Mouse (Mus musculus): Measurements from ENCODE around the gene Defb5.
"Not testable (repeated sequence)": the region's sequence is repeated elsewhere in the genome, so short reads cannot be mapped to it uniquely, and the experiment has no call there.

The Defb5 gene

DNA sequence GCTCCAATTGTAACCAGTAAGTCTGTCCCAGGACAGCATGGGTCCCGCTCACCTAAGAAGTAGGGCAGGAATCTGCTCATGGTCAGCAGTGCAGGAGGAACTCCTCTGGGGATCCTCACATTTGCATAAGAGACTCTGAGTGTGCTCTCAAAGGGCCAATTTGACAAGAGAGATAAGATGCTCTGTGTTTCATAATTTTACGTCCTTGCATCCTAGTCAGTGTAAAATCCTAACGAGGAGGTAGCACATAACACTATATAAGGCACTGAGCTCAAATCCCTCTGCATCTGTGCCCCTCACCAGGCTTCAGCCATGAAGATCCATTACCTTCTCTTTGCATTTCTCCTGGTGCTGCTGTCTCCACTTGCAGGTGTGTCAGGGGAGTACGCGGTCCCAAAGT lies at the start of gene Defb5:
Gene Defb5, plus strand, starts transcription at position 301 of the 400 bp plus-strand sequence.
- no peak for DNase-seq (ENCODE audit: low spot score in 2 of 2)

GRCm38 (mm10) chr8:19225161-19225560 lies 22.2 kb upstream of the Defb5 start, which contains the start of gene Defb6:
TSS of gene Defb6 (plus strand) at chr8:19225478.
- DNase-seq (ENCODE audit: low spot score in 2 of 2), result no peak

- DNase-seq (ENCODE audit: low spot score in 2 of 2), result no peak
Observed at GRCm38 (mm10) chr8:19238101-19238500, 9.3 kb upstream of the Defb5 start.

- DNase-seq (ENCODE audit: low spot score in 2 of 2), result no peak
Observed at GRCm38 (mm10) chr8:19239616-19240015, 7.8 kb upstream of the Defb5 start, which contains the start of gene Defb46. TSS of gene Defb46 (plus strand) at chr8:19239916.

GRCm38 (mm10) chr8:19258136-19258535 lies 10.8 kb downstream of the Defb5 start:
- DNase-seq (ENCODE audit: low spot score in 2 of 2), result no peak

DNA sequence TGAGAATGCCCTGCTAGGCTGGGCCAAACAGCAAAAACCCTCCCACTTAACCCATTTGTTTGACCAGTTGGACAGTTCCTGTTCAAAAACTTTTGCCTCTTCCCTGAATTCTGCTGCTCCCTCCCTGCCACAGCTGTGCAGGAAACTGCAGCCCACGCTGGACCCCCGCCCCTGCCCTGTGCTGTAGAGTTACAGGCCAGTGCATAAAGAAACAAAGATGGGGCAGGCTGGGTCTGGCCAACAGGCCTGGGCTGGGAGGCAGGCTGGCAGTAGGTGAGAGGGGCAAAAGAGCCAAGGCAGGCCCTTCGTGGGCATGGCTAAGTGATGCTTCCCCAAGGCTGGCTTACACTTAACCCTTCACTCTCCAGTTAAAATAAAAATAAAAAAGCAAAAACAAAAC lies 12.3 kb downstream of the Defb5 start:
- DNase-seq (ENCODE audit: low spot score in 2 of 2), result no peak

DNA sequence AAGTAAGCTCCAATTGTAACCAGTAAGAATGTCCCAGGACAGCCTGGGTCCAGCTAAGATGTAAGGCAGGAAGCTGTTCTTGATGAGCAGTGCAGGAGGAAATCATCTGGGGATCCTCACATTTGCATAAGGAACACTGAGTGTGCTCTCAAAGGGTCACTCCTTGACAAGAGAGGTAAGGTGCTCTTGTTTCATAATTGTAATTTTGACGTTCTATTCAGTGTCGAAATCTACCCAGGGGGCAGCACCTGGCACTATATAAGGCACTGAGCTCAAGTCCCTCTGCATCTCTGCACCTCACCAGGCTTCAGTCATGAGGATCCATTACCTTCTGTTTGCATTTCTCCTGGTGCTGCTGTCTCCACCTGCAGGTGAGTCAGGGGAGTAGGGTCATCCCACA lies 45.7 kb downstream of the Defb5 start, which contains the start of gene Defb3:
Gene Defb3, plus strand, starts transcription at position 301 of the 400 bp plus-strand sequence.
- DNase-seq (ENCODE audit: low spot score in 2 of 2), result not testable (repeated sequence)

- not testable (repeated sequence) for DNase-seq (ENCODE audit: low spot score in 2 of 2)
Observed at GRCm38 (mm10) chr8:19298361-19298760, 51.0 kb downstream of the Defb5 start.
